Mouse (Mus musculus): ENCODE data around the gene Rybp. TPM values are rescaled to one million over a fixed set of nuclear protein-coding genes. Genes with fewer than 3 reads are reported as not detected.

Rybp gene
- polyA plus RNA-seq, 1 experiment from 2014 or later = 7.5 TPM

DNA sequence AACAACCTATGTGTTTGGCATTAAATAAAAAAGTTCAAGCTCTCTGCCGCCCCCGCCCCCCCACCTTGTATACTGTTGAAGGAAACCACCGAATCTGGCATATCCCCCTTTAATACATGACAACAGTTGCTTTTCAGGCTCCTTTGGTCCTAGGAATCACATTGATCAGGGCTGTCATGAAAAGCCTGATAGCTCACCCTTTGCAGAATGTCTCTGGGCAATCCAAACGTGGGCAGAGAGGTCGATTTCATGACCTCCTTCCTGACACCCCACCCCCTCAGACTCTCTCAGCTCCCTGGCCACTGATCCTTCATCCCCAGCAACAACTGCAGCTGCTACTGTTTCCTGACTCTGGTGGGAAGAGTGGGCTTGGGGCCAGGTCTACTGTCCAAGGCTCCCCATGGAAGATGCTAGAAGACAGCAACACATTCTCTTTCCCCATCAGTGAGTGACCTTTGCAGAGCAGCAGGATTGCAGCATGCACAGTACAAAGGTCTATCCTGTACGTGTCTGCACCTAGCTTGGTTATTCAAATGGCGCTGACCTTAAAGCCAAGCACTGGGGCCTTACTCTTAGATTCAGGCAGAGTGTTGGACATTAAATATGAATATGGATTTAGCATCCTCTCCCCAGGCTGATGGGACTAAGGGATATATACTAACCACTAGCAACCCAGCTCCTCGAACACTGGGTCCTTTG lies 14.3 kb upstream of the Rybp start:
- 0 out of 2 replicates have a peak, but pooled peaks cover under 1% of the 10 kb centered on the region for H3K27me3 ChIP-seq (ENCODE audit: control insufficient read depth, insufficient read depth, low read length)
- H3K9me3 ChIP-seq (ENCODE audit: control insufficient read depth, low read length) = no peaks in the 10 kb centered on the region
- no peak overlapping the region for H3K4me3 ChIP-seq (ENCODE audit: control insufficient read depth in 1 of 2, insufficient read depth in 1 of 2, low read depth in 1 of 2, low read length in 2 of 2)
- WGBS = 65% methylated on average over 8 of the region's 8 CpGs
- no peak overlapping the region for H3K9ac ChIP-seq (ENCODE audit: low read length)
- no peak overlapping the region for H3K4me2 ChIP-seq (ENCODE audit: low read length)
- H3K4me1 ChIP-seq (ENCODE audit: control insufficient read depth in 2 of 2, insufficient read depth in 2 of 2, low read length in 2 of 2) = peaks cover 0 to 7% of the 10 kb centered on the region in 2 experiments; a peak in 1 of 4 replicates
- ATAC-seq (ENCODE audit: insufficient number of reproducible peaks, insufficient read depth, low FRiP score, low read depth) = no peak
- no peak overlapping the region for H3K27ac ChIP-seq (replicated peaks in 1 of 2; ENCODE audit: control insufficient read depth in 1 of 2, insufficient read depth in 1 of 2, low read depth in 2 of 2, low read length in 2 of 2)
- no peaks in the 10 kb centered on the region for H3K36me3 ChIP-seq (ENCODE audit: control insufficient read depth, insufficient read depth, low read length)

DNA sequence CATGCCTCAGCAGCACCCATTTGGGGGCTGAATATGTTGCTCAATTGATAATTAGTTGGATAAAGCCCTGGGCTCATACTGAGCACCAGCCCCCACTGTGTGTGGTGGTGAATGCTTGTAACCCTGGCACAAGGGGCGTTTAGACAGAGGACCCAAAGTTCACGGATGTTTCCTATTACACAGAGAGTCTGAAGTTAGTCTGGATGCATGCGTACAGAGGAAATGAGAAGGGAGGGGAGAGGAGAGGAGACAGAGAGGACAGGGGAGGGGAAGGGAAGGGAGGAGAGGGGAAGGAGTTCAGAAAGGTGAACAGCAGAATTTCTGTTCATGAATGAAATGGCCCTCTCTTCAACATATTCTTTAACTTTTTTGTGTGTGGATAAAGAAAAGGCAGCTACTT lies 13.5 kb upstream of the Rybp start:
- 37% methylated on average over 3 of the region's 3 CpGs for WGBS
- Histone ChIP-seq H3K27ac (replicated peaks in 1 of 2; ENCODE audit: control insufficient read depth in 1 of 2, insufficient read depth in 1 of 2, low read depth in 2 of 2, low read length in 2 of 2) (no peak overlapping the region), H3K9ac (ENCODE audit: low read length) (no peak overlapping the region), H3K27me3 (ENCODE audit: control insufficient read depth, insufficient read depth, low read length) (0 out of 2 replicates have a peak, but pooled peaks cover 3% of the 10 kb centered on the region), H3K4me2 (ENCODE audit: low read length) (no peak overlapping the region), H3K4me3 (ENCODE audit: control insufficient read depth in 1 of 2, insufficient read depth in 1 of 2, low read depth in 1 of 2, low read length in 2 of 2) (no peak overlapping the region), H3K4me1 (ENCODE audit: control insufficient read depth in 2 of 2, insufficient read depth in 2 of 2, low read length in 2 of 2) (peaks cover 0 to 7% of the 10 kb centered on the region in 2 experiments; a peak in 1 of 4 replicates), H3K36me3 (ENCODE audit: control insufficient read depth, insufficient read depth, low read length) (no peaks in the 10 kb centered on the region), H3K9me3 (ENCODE audit: control insufficient read depth, low read length) (no peaks in the 10 kb centered on the region)
- no peak for ATAC-seq (ENCODE audit: insufficient number of reproducible peaks, insufficient read depth, low FRiP score, low read depth)

DNA sequence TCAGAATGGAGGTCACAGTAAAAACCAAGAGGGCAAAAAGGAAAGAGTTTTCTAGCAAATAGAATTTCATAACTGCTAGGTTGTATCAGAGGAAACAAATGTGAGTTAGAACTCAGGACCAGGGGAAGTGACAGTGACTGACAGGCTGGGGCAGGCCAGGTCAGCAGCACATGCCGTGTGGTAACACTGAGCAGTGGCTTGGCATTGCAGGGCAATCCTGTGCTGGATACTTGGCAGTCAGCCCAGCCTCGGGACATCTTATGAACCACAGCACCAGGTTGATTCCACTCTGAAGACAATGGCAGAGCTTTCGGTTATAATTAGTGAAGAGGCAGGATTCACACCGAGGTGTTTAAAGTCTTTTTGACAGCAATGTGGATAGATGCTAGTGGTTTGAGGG lies 11.7 kb upstream of the Rybp start:
- 0 out of 2 replicates have a peak, but pooled peaks cover 3% of the 10 kb centered on the region for H3K27me3 ChIP-seq (ENCODE audit: control insufficient read depth, insufficient read depth, low read length)
- H3K36me3 ChIP-seq (ENCODE audit: control insufficient read depth, insufficient read depth, low read length) = no peaks in the 10 kb centered on the region
- H3K4me3 ChIP-seq (ENCODE audit: control insufficient read depth in 1 of 2, insufficient read depth in 1 of 2, low read depth in 1 of 2, low read length in 2 of 2) = no peak overlapping the region
- no peak overlapping the region for H3K4me2 ChIP-seq (ENCODE audit: low read length)
- 29% methylated on average over 4 of the region's 4 CpGs for WGBS
- H3K27ac ChIP-seq (replicated peaks in 1 of 2; ENCODE audit: control insufficient read depth in 1 of 2, insufficient read depth in 1 of 2, low read depth in 2 of 2, low read length in 2 of 2) = no peak overlapping the region
- 0 out of 2 replicates have a peak, but pooled peaks have one; percentile 49 for ATAC-seq (ENCODE audit: insufficient number of reproducible peaks, insufficient read depth, low FRiP score, low read depth)
- H3K9ac ChIP-seq (ENCODE audit: low read length) = no peak overlapping the region
- no peaks in the 10 kb centered on the region for H3K9me3 ChIP-seq (ENCODE audit: control insufficient read depth, low read length)
- H3K4me1 ChIP-seq (ENCODE audit: control insufficient read depth in 2 of 2, insufficient read depth in 2 of 2, low read length in 2 of 2) = peaks cover 0 to 7% of the 10 kb centered on the region in 2 experiments; a peak in 1 of 4 replicates

DNA sequence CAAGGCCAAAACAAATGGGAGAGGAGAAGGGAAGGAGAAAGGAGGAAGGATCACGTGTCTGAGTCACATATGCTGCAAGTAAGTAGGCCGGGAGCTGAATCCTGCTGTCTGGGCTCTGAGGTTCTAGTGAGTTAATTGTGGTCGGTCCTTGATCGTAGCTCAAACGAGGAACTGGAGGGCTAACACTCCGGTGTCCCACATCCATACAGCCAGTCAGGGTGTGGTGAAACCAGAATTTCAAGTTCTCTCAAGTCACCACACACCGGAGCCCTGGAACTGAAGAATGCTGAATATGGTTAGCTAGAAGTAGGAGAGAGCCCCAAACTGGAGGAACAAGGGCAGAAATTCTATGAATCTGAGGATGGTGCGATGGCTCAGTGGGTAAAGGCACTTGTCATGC lies 10.3 kb upstream of the Rybp start:
- Histone ChIP-seq H3K9ac (ENCODE audit: low read length) (no peak overlapping the region), H3K27ac (replicated peaks in 1 of 2; ENCODE audit: control insufficient read depth in 1 of 2, insufficient read depth in 1 of 2, low read depth in 2 of 2, low read length in 2 of 2) (no peak overlapping the region), H3K9me3 (ENCODE audit: control insufficient read depth, low read length) (no peaks in the 10 kb centered on the region), H3K27me3 (ENCODE audit: control insufficient read depth, insufficient read depth, low read length) (0 out of 2 replicates have a peak, but pooled peaks cover 3% of the 10 kb centered on the region), H3K4me3 (ENCODE audit: control insufficient read depth in 1 of 2, insufficient read depth in 1 of 2, low read depth in 1 of 2, low read length in 2 of 2) (no peak overlapping the region), H3K4me2 (ENCODE audit: low read length) (no peak overlapping the region), H3K36me3 (ENCODE audit: control insufficient read depth, insufficient read depth, low read length) (no peaks in the 10 kb centered on the region), H3K4me1 (ENCODE audit: control insufficient read depth in 2 of 2, insufficient read depth in 2 of 2, low read length in 2 of 2) (peaks cover 0 to 7% of the 10 kb centered on the region in 2 experiments; a peak in 1 of 4 replicates)
- no peak for ATAC-seq (ENCODE audit: insufficient number of reproducible peaks, insufficient read depth, low FRiP score, low read depth)
- WGBS = 90% methylated on average over 8 of the region's 8 CpGs

DNA sequence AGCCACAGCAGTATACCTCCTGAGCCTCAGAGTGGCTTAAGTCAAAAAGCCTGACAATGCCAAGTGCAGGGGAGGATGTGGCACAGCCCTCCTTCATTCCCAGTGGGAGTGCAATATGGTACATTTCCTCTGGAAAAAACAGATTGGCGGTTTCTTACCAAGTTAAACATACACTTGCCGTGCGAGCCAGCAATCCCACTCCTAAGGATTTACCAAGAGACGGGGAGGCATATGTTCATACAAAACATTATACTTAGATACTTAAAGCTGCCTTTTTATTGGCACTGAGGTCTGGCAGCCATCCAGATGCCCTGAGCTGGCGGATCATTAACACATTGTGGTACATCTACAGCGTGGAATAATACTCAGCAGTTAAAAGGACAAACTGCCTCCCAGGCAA lies 5.1 kb upstream of the Rybp start:
- no peaks in the 10 kb centered on the region for H3K9me3 ChIP-seq (ENCODE audit: control insufficient read depth, low read length)
- no peak for ATAC-seq (ENCODE audit: insufficient number of reproducible peaks, insufficient read depth, low FRiP score, low read depth)
- peaks cover 7% of the 10 kb centered on the region for H3K27me3 ChIP-seq (ENCODE audit: control insufficient read depth, insufficient read depth, low read length)
- no peaks in the 10 kb centered on the region for H3K36me3 ChIP-seq (ENCODE audit: control insufficient read depth, insufficient read depth, low read length)
- H3K27ac ChIP-seq (replicated peaks in 1 of 2; ENCODE audit: control insufficient read depth in 1 of 2, insufficient read depth in 1 of 2, low read depth in 2 of 2, low read length in 2 of 2) = no peak overlapping the region
- 93% methylated on average over 6 of the region's 6 CpGs for WGBS
- no peak overlapping the region for H3K4me3 ChIP-seq (ENCODE audit: control insufficient read depth in 1 of 2, insufficient read depth in 1 of 2, low read depth in 1 of 2, low read length in 2 of 2)
- no peak overlapping the region for H3K4me2 ChIP-seq (ENCODE audit: low read length)
- H3K9ac ChIP-seq (ENCODE audit: low read length) = no peak overlapping the region
- peaks cover 8 to 12% of the 10 kb centered on the region in 2 experiments for H3K4me1 ChIP-seq (ENCODE audit: control insufficient read depth in 2 of 2, insufficient read depth in 2 of 2, low read length in 2 of 2)

DNA sequence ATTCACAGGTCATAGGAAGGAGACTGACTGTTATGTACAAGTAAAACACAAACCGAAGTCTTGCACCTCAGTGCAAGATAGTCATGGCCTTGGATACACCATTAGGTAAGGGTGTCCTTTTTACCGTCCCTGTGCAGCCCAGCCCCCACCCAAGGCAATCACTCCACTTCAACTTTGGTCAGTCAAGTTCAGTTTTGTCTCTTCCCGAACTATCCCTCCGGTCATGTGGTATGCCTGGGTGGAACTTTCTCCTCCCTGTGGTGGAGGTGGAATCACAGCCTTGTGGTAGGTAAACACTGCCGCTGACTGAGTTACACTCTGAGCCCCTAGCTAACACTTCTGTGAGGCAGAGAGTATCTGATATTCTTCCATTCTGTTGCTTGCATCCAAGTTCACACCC lies 1.8 kb upstream of the Rybp start:
- Histone ChIP-seq H3K4me3 (ENCODE audit: control insufficient read depth in 1 of 2, insufficient read depth in 1 of 2, low read depth in 1 of 2, low read length in 2 of 2) (no peak overlapping the region), H3K4me2 (ENCODE audit: low read length) (no peak overlapping the region), H3K27ac (replicated peaks in 1 of 2; ENCODE audit: control insufficient read depth in 1 of 2, insufficient read depth in 1 of 2, low read depth in 2 of 2, low read length in 2 of 2) (no peak overlapping the region), H3K27me3 (ENCODE audit: control insufficient read depth, insufficient read depth, low read length) (peaks cover 4% of the 10 kb centered on the region), H3K4me1 (ENCODE audit: control insufficient read depth in 2 of 2, insufficient read depth in 2 of 2, low read length in 2 of 2) (peaks cover 8 to 25% of the 10 kb centered on the region in 2 experiments), H3K9ac (ENCODE audit: low read length) (no peak overlapping the region), H3K36me3 (ENCODE audit: control insufficient read depth, insufficient read depth, low read length) (0 out of 2 replicates have a peak, but pooled peaks cover 2% of the 10 kb centered on the region), H3K9me3 (ENCODE audit: control insufficient read depth, low read length) (no peaks in the 10 kb centered on the region)
- 61% methylated on average over 5 of the region's 5 CpGs for WGBS
- no peak for ATAC-seq (ENCODE audit: insufficient number of reproducible peaks, insufficient read depth, low FRiP score, low read depth)

DNA sequence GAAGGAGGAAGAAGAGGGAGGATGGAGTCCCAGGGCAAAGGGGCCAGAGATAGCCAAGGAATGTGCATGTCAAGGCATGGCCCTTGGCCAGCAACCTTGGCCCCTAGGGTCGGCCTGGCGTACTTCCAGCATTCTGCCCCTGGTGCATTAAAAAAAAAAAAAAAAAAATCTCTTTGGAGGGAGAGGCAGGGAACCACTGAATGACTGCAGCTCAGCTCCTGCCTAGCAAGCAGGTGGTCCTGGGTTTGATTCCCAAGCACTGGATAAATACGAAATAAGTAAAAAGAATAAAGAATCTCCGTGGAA lies 1.4 kb upstream of the Rybp start:
- Histone ChIP-seq H3K27me3 (ENCODE audit: control insufficient read depth, insufficient read depth, low read length) (peaks cover 4% of the 10 kb centered on the region), H3K4me1 (ENCODE audit: control insufficient read depth in 2 of 2, insufficient read depth in 2 of 2, low read length in 2 of 2) (peaks cover 8 to 29% of the 10 kb centered on the region in 2 experiments), H3K27ac (replicated peaks in 1 of 2; ENCODE audit: control insufficient read depth in 1 of 2, insufficient read depth in 1 of 2, low read depth in 2 of 2, low read length in 2 of 2) (no peak overlapping the region), H3K9me3 (ENCODE audit: control insufficient read depth, low read length) (no peaks in the 10 kb centered on the region), H3K4me2 (ENCODE audit: low read length) (peak overlapping the region; percentile 99), H3K9ac (ENCODE audit: low read length) (no peak overlapping the region), H3K36me3 (ENCODE audit: control insufficient read depth, insufficient read depth, low read length) (0 out of 2 replicates have a peak, but pooled peaks cover 2% of the 10 kb centered on the region), H3K4me3 (ENCODE audit: control insufficient read depth in 1 of 2, insufficient read depth in 1 of 2, low read depth in 1 of 2, low read length in 2 of 2) (no peak overlapping the region)
- ATAC-seq (ENCODE audit: insufficient number of reproducible peaks, insufficient read depth, low FRiP score, low read depth) = no peak
- 26% methylated on average over 4 of the region's 4 CpGs for WGBS
